Mouse (Mus musculus) CH12.LX (cell line): ENCODE measurements around the gene Gm49342. TPM values are rescaled to one million over a fixed set of nuclear protein-coding genes. Genes with fewer than 3 reads are reported as not detected.
A peak's percentile ranks its signal among the peaks of the same experiment; 100 is the strongest.

ENCODE experiments used
- DNase-seq: peaks from one replicate; pipeline ENCODE4 v3.0.0-alpha.2; 2013; ENCODE audit errors: extremely low read depth
- H3K27ac ChIP-seq: 2 replicates; pipeline ENCODE4 v1.5.1; 2012; ENCODE audit warnings: low read depth, mild to moderate bottlenecking, control low read depth, moderate library complexity; ENCODE audit not compliant: insufficient read depth
- H3K27me3 ChIP-seq: replicated peaks from 2 replicates; pipeline ENCODE3; 2012; ENCODE audit warnings: inconsistent platforms
- H3K36me3 ChIP-seq, 2 experiments: replicated peaks in 1 of 2; 2 replicates each; pipeline versions ENCODE3 to v1.6.1; 2012; ENCODE audit warnings: inconsistent platforms in 1 of 2, low read length in 1 of 2, mild to moderate bottlenecking in 1 of 2, mixed read lengths in 1 of 2, moderate library complexity in 1 of 2; ENCODE audit not compliant: control insufficient read depth in 1 of 2, insufficient read depth in 1 of 2
- H3K4me1 ChIP-seq, 2 experiments: 2 replicates each; pipeline ENCODE4 v1.6.1; 2012; ENCODE audit warnings: inconsistent platforms in 1 of 2, moderate library complexity in 1 of 2; ENCODE audit not compliant: insufficient read depth in 2 of 2, control insufficient read depth in 1 of 2
- H3K4me2 ChIP-seq: 2 replicates; pipeline ENCODE4 v1.6.1; 2012; ENCODE audit warnings: low read depth, mild to moderate bottlenecking, control low read depth; ENCODE audit not compliant: poor library complexity, insufficient read depth, severe bottlenecking
- H3K4me3 ChIP-seq, 3 experiments: fragments of 150-350 bp in 1 of 3; sonication (generic) in 1 of 3; replicated peaks in 1 of 3; 2 replicates each; pipeline versions ENCODE3 to v1.5.1; 2011 to 2012; ENCODE audit warnings: low read depth in 2 of 3, low read length in 2 of 3, mild to moderate bottlenecking in 2 of 3, moderate library complexity in 2 of 3, control low read depth in 1 of 3, improper control_type of control experiment in 1 of 3, inconsistent platforms in 1 of 3, mixed read lengths in 1 of 3; ENCODE audit not compliant: poor library complexity in 1 of 3
- H3K79me2 ChIP-seq: replicated peaks from 2 replicates; pipeline ENCODE4 v1.6.1; 2012; ENCODE audit warnings: mild to moderate bottlenecking, moderate library complexity; ENCODE audit not compliant: control insufficient read depth, poor library complexity, insufficient read depth, severe bottlenecking; ENCODE audit errors: extremely low read depth
- H3K9ac ChIP-seq: 2 replicates; pipeline ENCODE4 v1.6.1; 2012; ENCODE audit warnings: low read depth, mild to moderate bottlenecking, control low read depth, moderate library complexity; ENCODE audit not compliant: insufficient read depth
- H3K9me3 ChIP-seq: replicated peaks from 2 replicates; pipeline ENCODE3; 2012; ENCODE audit warnings: low read length, inconsistent platforms, mixed read lengths
- ELF1 ChIP-seq: IDR thresholded peaks from 2 replicates; pipeline ENCODE4 v1.6.1; 2014; ENCODE audit warnings: low read depth, mild to moderate bottlenecking, inconsistent platforms, low read length, improper control_type of control experiment
- HCFC1 ChIP-seq: IDR thresholded peaks from 2 replicates; pipeline ENCODE4 v1.6.1; 2012; ENCODE audit warnings: low read depth, mild to moderate bottlenecking, inconsistent platforms, low read length, improper control_type of control experiment
- KAT2A ChIP-seq: IDR thresholded peaks from 2 replicates; pipeline ENCODE4 v1.6.1; 2012; ENCODE audit warnings: low read length, improper control_type of control experiment, inconsistent platforms; ENCODE audit not compliant: insufficient replicate concordance
- MEF2A ChIP-seq: IDR thresholded peaks from 2 replicates; pipeline ENCODE4 v1.6.1; 2014; ENCODE audit warnings: low read depth, mild to moderate bottlenecking, inconsistent platforms, low read length, improper control_type of control experiment, borderline replicate concordance
- MXI1 ChIP-seq: IDR thresholded peaks from 2 replicates; pipeline ENCODE4 v1.6.1; 2011; ENCODE audit warnings: mild to moderate bottlenecking, low read depth, low read length, improper control_type of control experiment
- NELFE ChIP-seq: IDR thresholded peaks from 2 replicates; pipeline ENCODE4 v1.6.1; 2011; ENCODE audit warnings: low read depth, low read length, improper control_type of control experiment
- NRF1 ChIP-seq: IDR thresholded peaks from 2 replicates; pipeline ENCODE4 v1.6.1; 2014; ENCODE audit warnings: low read depth, mild to moderate bottlenecking, inconsistent platforms, low read length, improper control_type of control experiment, moderate library complexity
- PAX5 ChIP-seq: IDR thresholded peaks from 2 replicates; pipeline ENCODE4 v1.6.1; 2012; ENCODE audit warnings: low read length, inconsistent platforms, mixed read lengths
- POLR2A ChIP-seq: IDR thresholded peaks from 2 replicates; pipeline ENCODE4 v1.6.1; 2011; ENCODE audit warnings: low read depth, mild to moderate bottlenecking, improper control_type of control experiment, low read length
- POLR2AphosphoS2 ChIP-seq: IDR thresholded peaks from 2 replicates; pipeline ENCODE4 v1.6.1; 2011; ENCODE audit warnings: low read depth, low read length, improper control_type of control experiment
- RCOR1 ChIP-seq: conservative IDR thresholded peaks from 2 replicates; pipeline ENCODE4 v1.6.1; 2012; ENCODE audit warnings: low read depth, mild to moderate bottlenecking, inconsistent platforms, low read length, improper control_type of control experiment
- SIN3A ChIP-seq: IDR thresholded peaks from 2 replicates; pipeline ENCODE4 v1.6.1; 2012; ENCODE audit warnings: low read length, improper control_type of control experiment, inconsistent platforms
- SMC3 ChIP-seq: IDR thresholded peaks from 2 replicates; pipeline ENCODE4 v1.6.1; 2011; ENCODE audit warnings: low read depth, low read length, improper control_type of control experiment
- TBP ChIP-seq: conservative IDR thresholded peaks from 2 replicates; pipeline ENCODE4 v1.6.1; 2011; ENCODE audit warnings: low read depth, low read length, improper control_type of control experiment
- TCF12 ChIP-seq: IDR thresholded peaks from 2 replicates; pipeline ENCODE4 v1.6.1; 2014; ENCODE audit warnings: low read depth, mild to moderate bottlenecking, inconsistent platforms, low read length, improper control_type of control experiment
- USF2 ChIP-seq: conservative IDR thresholded peaks from 2 replicates; pipeline ENCODE4 v1.6.1; 2011; ENCODE audit warnings: low read depth, low read length, improper control_type of control experiment
- ZMIZ1 ChIP-seq: IDR thresholded peaks from 2 replicates; pipeline ENCODE4 v1.6.1; 2012; ENCODE audit warnings: low read depth, mild to moderate bottlenecking, inconsistent platforms, low read length, improper control_type of control experiment
- ZNF384 ChIP-seq: IDR thresholded peaks from 2 replicates; pipeline ENCODE4 v1.6.1; 2012; ENCODE audit warnings: low read depth, low read length, improper control_type of control experiment, inconsistent platforms
- dilution Hi-C: fragments of 300-500 bp; cut with MboI; formaldehyde crosslinking; loops from 2 replicates; pipeline ENCODE4 v1.14.3; 2020; ENCODE audit warnings: low sequenced_read_pairs; ENCODE audit not compliant: extremely low pct_unique_long_range_greater_than_20kb, extremely low pct_ligation_motif_present
- in situ Hi-C: fragments of 300-500 bp; cut with MboI; formaldehyde crosslinking; loops from 3 replicates; pipeline ENCODE4 v1.14.3; 2019; ENCODE audit warnings: low sequenced_read_pairs, low pct_ligation_motif_present, low pct_unique_long_range_greater_than_20kb, mixed read lengths
- polyA plus RNA-seq: library from polyadenylated mRNA; unstranded; fragments of >175 nt; gene quantifications from 2 replicates; pipeline ENCODE4 v1.2.1, GENCODE M21; 2012; ENCODE audit warnings: low read depth; ENCODE audit not compliant: insufficient read length
- total RNA-seq, 2 experiments: library from RNA; depleted of rRNA; stranded (reverse); fragments of 300-350 nt in 1 of 2; fragments of >200 nt in 1 of 2; gene quantifications; 2 replicates each; pipeline ENCODE4 v1.2.3; 2012 to 2014

Gene Gm49342
- total RNA-seq (2012; rRNA removed) (not detected in 2 replicates), total RNA-seq (2014; rRNA removed) (108 and 120 TPM in 2 replicates), polyA plus RNA-seq (50.6 and 100 TPM in 2 replicates)

GRCm38 (mm10) chr14:50943932-50944667 lies at the start of gene Gm49342:
TSS of gene Gm49342 (plus strand) at chr14:50944517.
- dilution Hi-C loops (no loop called here), in situ Hi-C loops (no loop called here)
- Histone ChIP-seq H3K36me3 (peaks cover 4 to 8% of the 10 kb centered on the region in 2 experiments), H3K27me3 (no peaks in the 10 kb centered on the region), H3K9ac (peak within 1 kb of the TSS; percentile 80), H3K4me2 (peak within 1 kb of the TSS; percentile 89), H3K9me3 (no peaks in the 10 kb centered on the region), H3K27ac (peak within 1 kb of the TSS; percentile 56), H3K4me1 (peaks cover 5 to 9% of the 10 kb centered on the region in 2 experiments; a peak in 3 of 4 replicates), H3K4me3 (peak within 1 kb of the TSS; percentile 53 to 96 (median 74)), H3K79me2 (peaks cover 6% of the 10 kb centered on the region)
- TF ChIP-seq TBP: peak; percentile 97
- peak; percentile 59 for TF ChIP-seq MXI1
- TF ChIP-seq ZNF384: no peak
- peak; percentile 96 for TF ChIP-seq NELFE
- peak; percentile 97 for TF ChIP-seq POLR2A
- peak; percentile 68 for TF ChIP-seq TCF12
- TF ChIP-seq POLR2AphosphoS2: peak; percentile 77; the same call in 1 of the 2 replicates
- no peak for TF ChIP-seq PAX5
- no peak for TF ChIP-seq NRF1
- 0 out of 2 replicates have a peak, but pooled peaks have one; percentile 42 for TF ChIP-seq ELF1
- no peak for TF ChIP-seq MEF2A
- TF ChIP-seq ZMIZ1: peak; percentile 94
- peak; percentile 23 for TF ChIP-seq SIN3A
- TF ChIP-seq RCOR1: no peak
- TF ChIP-seq USF2: no peak
- TF ChIP-seq SMC3: peak; percentile 1; the same call in 1 of the 2 replicates
- peak; percentile 41 for TF ChIP-seq HCFC1
- peak; percentile 95 for DNase-seq

- no peaks in the 10 kb centered on the region for H3K27me3 ChIP-seq
- H3K4me3 ChIP-seq: no peak overlapping the region
- H3K4me1 ChIP-seq: peaks cover 0 to 6% of the 10 kb centered on the region in 2 experiments; a peak in 2 of 4 replicates
- no peak overlapping the region for H3K9ac ChIP-seq
- no peak for DNase-seq
- H3K79me2 ChIP-seq: no peaks in the 10 kb centered on the region
- in situ Hi-C loops (no loop called here), dilution Hi-C loops (no loop called here)
- H3K4me2 ChIP-seq: no peak overlapping the region
- H3K36me3 ChIP-seq: no peaks in the 10 kb centered on the region
- peaks cover 4% of the 10 kb centered on the region for H3K9me3 ChIP-seq
- no peak overlapping the region for H3K27ac ChIP-seq
- TF ChIP-seq KAT2A: no peak
- no peak for TF ChIP-seq MXI1
- TF ChIP-seq ELF1: no peak
Measured at GRCm38 (mm10) chr14:50895407-50895806, 48.9 kb upstream of the Gm49342 start.
